Mouse (Mus musculus): ENCODE data around the gene Olfr286. TPM values are rescaled to one million over a fixed set of nuclear protein-coding genes. Genes with fewer than 3 reads are reported as not detected.

Olfr286 gene
- polyA plus RNA-seq, 1 experiment from 2014 or later = not detected

DNA sequence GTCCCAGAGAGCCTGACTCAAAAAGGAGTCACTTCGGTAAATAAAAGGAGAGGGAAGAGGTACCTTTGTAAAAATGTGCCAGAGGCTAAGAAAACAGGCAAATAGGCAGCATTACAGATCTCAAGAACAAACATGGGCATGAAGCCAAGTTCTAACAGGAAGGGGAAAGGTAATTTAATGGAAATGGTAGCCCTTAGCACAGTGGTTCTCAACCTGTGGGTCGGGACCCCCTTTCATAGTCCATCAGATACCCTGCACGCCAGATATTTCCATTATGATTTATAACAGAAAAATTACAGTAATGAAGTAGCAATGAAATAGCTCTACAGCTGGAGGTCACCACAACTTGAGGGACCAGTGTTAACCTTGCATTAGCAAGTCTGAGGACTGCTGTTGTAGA lies 56.9 kb downstream of the Olfr286 start:
- WGBS = 84% methylated on average over 3 of the region's 3 CpGs
- Histone ChIP-seq H3K9ac (ENCODE audit: low read length) (no peak overlapping the region), H3K27ac (ENCODE audit: low read depth, low read length) (no peak overlapping the region), H3K27me3 (ENCODE audit: control insufficient read depth, insufficient read depth, low read length) (no peaks in the 10 kb centered on the region; the same call in 1 of the 2 replicates), H3K36me3 (ENCODE audit: control insufficient read depth, insufficient read depth, low read length) (no peaks in the 10 kb centered on the region), H3K9me3 (ENCODE audit: control insufficient read depth, low read length) (no peaks in the 10 kb centered on the region), H3K4me2 (ENCODE audit: low read depth, low read length, severe bottlenecking) (no peak overlapping the region), H3K4me1 (replicated peaks; ENCODE audit: control insufficient read depth, insufficient read depth, low read length) (peaks cover 6% of the 10 kb centered on the region), H3K4me3 (ENCODE audit: low read depth, low read length) (no peak overlapping the region)
- ATAC-seq (replicated peaks; ENCODE audit: low FRiP score) = no peak
- DNase-seq (ENCODE audit: low spot score) = no peak

Other genes starting within 250 kb of the Olfr286 start
- 128 and 143 TPM in 2 replicates for gene Col2a1, start 229.8 kb downstream of the Olfr286 start, polyA plus RNA-seq (2014; fragmentation: Nextera tagmentation; extraction: Ambion mirVana)
- gene Pfkm, start 141.9 kb downstream of the Olfr286 start, polyA plus RNA-seq (2014; fragmentation: Nextera tagmentation; extraction: Ambion mirVana) = 42.8 and 46.3 TPM in 2 replicates
- 47.7 and 49.0 TPM in 2 replicates for gene Senp1, start 140.7 kb downstream of the Olfr286 start, polyA plus RNA-seq (2014; fragmentation: Nextera tagmentation; extraction: Ambion mirVana)
- 47.4 and 49.4 TPM in 2 replicates for gene Asb8, start 68.8 kb downstream of the Olfr286 start, polyA plus RNA-seq (2014; fragmentation: Nextera tagmentation; extraction: Ambion mirVana)
- gene Ccdc184, start 67.3 kb downstream of the Olfr286 start, polyA plus RNA-seq (2014; fragmentation: Nextera tagmentation; extraction: Ambion mirVana) = 8.7 and 10.1 TPM in 2 replicates
- gene Olfr288, start 38.9 kb downstream of the Olfr286 start, polyA plus RNA-seq (2014; fragmentation: Nextera tagmentation; extraction: Ambion mirVana) = not detected in 2 replicates
- not detected in 2 replicates for gene Gm44579, start 13.5 kb downstream of the Olfr286 start, polyA plus RNA-seq (2014; fragmentation: Nextera tagmentation; extraction: Ambion mirVana)
- gene Olfr287, start 13.4 kb downstream of the Olfr286 start, polyA plus RNA-seq (2014; fragmentation: Nextera tagmentation; extraction: Ambion mirVana) = not detected in 2 replicates
- not detected in 2 replicates for gene H1fnt, start 22.8 kb upstream of the Olfr286 start, polyA plus RNA-seq (2014; fragmentation: Nextera tagmentation; extraction: Ambion mirVana)
- gene Zfp641, start 61.7 kb upstream of the Olfr286 start, polyA plus RNA-seq (2014; fragmentation: Nextera tagmentation; extraction: Ambion mirVana) = 1.2 TPM in 2 replicates
- not detected in 2 replicates for gene Olfr285, start 82.9 kb upstream of the Olfr286 start, polyA plus RNA-seq (2014; fragmentation: Nextera tagmentation; extraction: Ambion mirVana)
- gene Olfr284, start 106.5 kb upstream of the Olfr286 start, polyA plus RNA-seq (2014; fragmentation: Nextera tagmentation; extraction: Ambion mirVana) = not detected in 2 replicates
- gene Olfr283, start 146.5 kb upstream of the Olfr286 start, polyA plus RNA-seq (2014; fragmentation: Nextera tagmentation; extraction: Ambion mirVana) = not detected in 2 replicates
- gene Olfr282, start 196.8 kb upstream of the Olfr286 start, polyA plus RNA-seq (2014; fragmentation: Nextera tagmentation; extraction: Ambion mirVana) = not detected in 2 replicates
- gene Olfr281, start 218.1 kb upstream of the Olfr286 start, polyA plus RNA-seq (2014; fragmentation: Nextera tagmentation; extraction: Ambion mirVana) = not detected in 2 replicates
- not detected in 2 replicates for gene OR5BS1P, start 235.4 kb upstream of the Olfr286 start, polyA plus RNA-seq (2014; fragmentation: Nextera tagmentation; extraction: Ambion mirVana)
- gene Lalba, start 248.3 kb upstream of the Olfr286 start, polyA plus RNA-seq (2014; fragmentation: Nextera tagmentation; extraction: Ambion mirVana) = 0.25 TPM in 1 of 2 replicates, not detected in the other